Mouse (Mus musculus) layer of hippocampus, postnatal 36 days (tissue): ENCODE results near the gene Hoxb5. TPM values are rescaled to one million over a fixed set of nuclear protein-coding genes. Genes with fewer than 3 reads are reported as not detected.

Source experiments
- DNase-seq, 2 experiments: peaks; one replicate each; pipeline ENCODE4 v3.0.0; 2022
- total RNA-seq, 2 experiments: library from RNA; stranded (reverse); gene quantifications; 2 replicates each; pipeline ENCODE4 v1.2.3; 2021

Hoxb5 gene
- total RNA-seq, 2 experiments from 2014 or later = not detected

GRCm38 (mm10) chr11:96302381-96303150 is 570 bp upstream of the Hoxb5 start:
- DNase-seq = no peak

GRCm38 (mm10) chr11:96304381-96305195 is 1.5 kb downstream of the Hoxb5 start:
- DNase-seq = no peak

- no peak for DNase-seq
Measured at GRCm38 (mm10) chr11:96305505-96306182, 2.5 kb downstream of the Hoxb5 start.

GRCm38 (mm10) chr11:96306183-96306907 is 3.2 kb downstream of the Hoxb5 start:
- DNase-seq = no peak

- no peak for DNase-seq
Measured at GRCm38 (mm10) chr11:96306908-96307269, 3.8 kb downstream of the Hoxb5 start.

GRCm38 (mm10) chr11:96308763-96309162 is 5.6 kb downstream of the Hoxb5 start:
- no peak for DNase-seq

- DNase-seq = no peak
Measured at GRCm38 (mm10) chr11:96309288-96309687, 6.2 kb downstream of the Hoxb5 start.

- DNase-seq = no peak
Measured at GRCm38 (mm10) chr11:96310183-96310938, 7.2 kb downstream of the Hoxb5 start.

- DNase-seq = no peak
Measured at GRCm38 (mm10) chr11:96311097-96311496, 8.0 kb downstream of the Hoxb5 start.

GRCm38 (mm10) chr11:96311520-96312417 is 8.6 kb downstream of the Hoxb5 start:
- DNase-seq = no peak

GRCm38 (mm10) chr11:96313134-96313533 is 10.0 kb downstream of the Hoxb5 start:
- no peak for DNase-seq

- no peak for DNase-seq
Measured at GRCm38 (mm10) chr11:96313806-96314428, 10.8 kb downstream of the Hoxb5 start.

GRCm38 (mm10) chr11:96314671-96315343 is 11.7 kb downstream of the Hoxb5 start:
- no peak for DNase-seq

GRCm38 (mm10) chr11:96315344-96315681 is 12.2 kb downstream of the Hoxb5 start:
- no peak for DNase-seq

GRCm38 (mm10) chr11:96316696-96317607 is 13.8 kb downstream of the Hoxb5 start:
- no peak for DNase-seq

- no peak for DNase-seq
Measured at GRCm38 (mm10) chr11:96317608-96318367, 14.7 kb downstream of the Hoxb5 start, which contains the start of gene Hoxb4. Gene Hoxb4, plus strand, starts transcription at chr11:96318267.

GRCm38 (mm10) chr11:96318368-96319070 is 15.4 kb downstream of the Hoxb5 start:
- DNase-seq = no peak
